Mouse (Mus musculus): Measurements from ENCODE around the gene Esp1.
"Not testable (repeated sequence)": the region's sequence is repeated elsewhere in the genome, so short reads cannot be mapped to it uniquely, and the experiment has no call there.

Gene Esp1

DNA sequence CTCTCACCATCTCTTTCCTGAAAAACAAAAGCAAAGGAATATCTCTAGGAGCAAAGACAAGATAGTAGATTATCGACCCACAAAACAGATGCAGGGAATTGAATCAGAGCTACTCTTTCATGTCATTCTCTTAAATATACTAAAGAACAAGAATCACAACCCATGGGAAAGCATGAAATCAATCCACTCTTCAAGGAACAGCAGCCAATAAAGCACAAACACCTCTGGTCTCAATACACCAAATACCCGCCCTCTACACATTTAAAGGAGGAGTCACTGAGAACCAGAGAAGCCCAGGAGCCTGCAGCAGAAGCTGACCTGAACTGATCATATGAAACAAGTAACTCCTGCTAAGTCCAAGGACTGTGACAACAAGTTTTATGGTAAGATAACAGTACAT, at the start of gene Esp1:
TSS of gene Esp1 (plus strand) at position 301 of the 400 bp plus-strand sequence.
- no peak for DNase-seq (ENCODE audit: low spot score in 2 of 2)

DNA sequence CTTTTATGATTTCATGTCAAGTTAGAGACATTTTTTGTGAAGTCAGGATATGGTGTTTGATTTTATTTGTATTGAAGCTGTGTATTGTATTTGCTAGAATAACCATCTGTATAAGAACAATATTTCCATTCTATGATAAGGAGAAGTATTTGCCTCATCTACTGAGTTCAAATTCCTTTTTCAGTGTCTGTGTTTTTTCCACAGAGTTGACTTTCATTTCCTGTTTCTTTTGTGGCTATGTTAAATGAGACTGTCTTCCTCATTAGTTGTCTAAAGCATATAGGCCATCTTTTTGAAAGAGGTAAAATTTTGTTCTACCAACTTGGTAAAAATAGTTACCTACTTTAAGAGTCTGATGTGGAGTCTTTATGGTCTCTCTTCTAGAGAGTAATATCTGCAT, 10.6 kb upstream of the Esp1 start:
- DNase-seq (ENCODE audit: low spot score in 2 of 2), result no peak

DNA sequence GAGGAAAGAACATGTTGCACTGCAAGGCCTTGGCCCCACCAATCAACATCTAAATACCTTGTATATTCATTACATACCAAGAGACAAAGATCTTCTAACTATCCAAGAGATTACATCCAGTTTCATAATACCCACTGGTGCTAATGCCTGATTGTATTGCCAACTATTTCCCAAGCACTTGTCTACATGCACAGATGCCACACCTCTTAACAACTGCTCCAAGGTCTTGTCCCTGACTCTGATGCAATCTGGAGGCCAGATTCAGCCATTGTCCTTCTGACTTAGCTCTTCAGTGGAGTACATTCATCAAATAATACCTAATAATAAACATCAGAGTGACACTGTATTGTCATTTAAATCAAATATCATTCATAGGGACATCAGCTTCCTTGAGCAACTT, 9.9 kb upstream of the Esp1 start:
- DNase-seq (ENCODE audit: low spot score in 2 of 2), result not testable (repeated sequence)

DNA sequence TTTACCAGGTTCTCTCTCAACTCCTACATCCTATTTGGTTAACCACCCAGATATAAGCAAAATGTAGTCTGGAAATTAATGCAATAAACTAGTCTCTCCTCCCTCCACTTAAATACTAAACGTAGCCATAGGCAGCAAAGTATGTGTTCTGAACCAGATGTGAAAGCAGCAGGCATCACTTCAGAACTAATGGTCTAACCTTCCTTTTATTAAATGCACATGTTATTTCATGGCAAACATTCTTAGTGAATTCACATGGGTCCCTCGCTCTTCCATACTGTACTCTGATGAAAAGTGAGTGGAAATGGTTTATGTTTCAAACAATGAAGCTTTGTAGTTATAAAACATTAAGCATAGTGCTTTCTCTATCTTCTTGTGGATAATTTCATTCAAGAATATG, 4.4 kb downstream of the Esp1 start:
- no peak for DNase-seq (ENCODE audit: low spot score in 2 of 2)

GRCm38 (mm10) chr17:40731724-40732123, 4.8 kb downstream of the Esp1 start:
- no peak for DNase-seq (ENCODE audit: low spot score in 2 of 2)

DNA sequence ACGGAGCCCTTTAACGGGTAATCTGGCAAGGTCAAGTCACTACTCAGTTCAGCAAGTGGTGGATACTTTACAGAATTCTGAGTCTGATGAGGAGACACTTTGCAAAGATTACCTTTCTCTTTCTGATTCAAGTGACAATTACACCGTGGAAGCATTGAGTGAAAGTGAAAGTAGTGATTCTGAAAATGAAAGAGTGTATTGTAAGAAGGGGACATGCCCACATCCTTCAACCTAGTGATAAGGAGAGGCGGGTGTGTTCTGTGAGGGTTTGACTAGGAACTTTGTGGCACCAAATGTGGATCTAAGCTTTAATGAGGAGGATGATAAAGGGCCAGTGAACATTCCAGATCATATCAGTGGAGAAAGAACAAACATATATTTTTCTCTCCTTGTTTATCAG, 36.7 kb downstream of the Esp1 start:
- no peak for DNase-seq (ENCODE audit: low spot score in 2 of 2)

GRCm38 (mm10) chr17:40767120-40767519, 40.2 kb downstream of the Esp1 start:
- no peak for DNase-seq (ENCODE audit: low spot score in 2 of 2)

Data from frontal cortex, postnatal 10 days (tissue).